8 mouse cellular contexts compared by ENCODE assay signal in the genomic region with DNA sequence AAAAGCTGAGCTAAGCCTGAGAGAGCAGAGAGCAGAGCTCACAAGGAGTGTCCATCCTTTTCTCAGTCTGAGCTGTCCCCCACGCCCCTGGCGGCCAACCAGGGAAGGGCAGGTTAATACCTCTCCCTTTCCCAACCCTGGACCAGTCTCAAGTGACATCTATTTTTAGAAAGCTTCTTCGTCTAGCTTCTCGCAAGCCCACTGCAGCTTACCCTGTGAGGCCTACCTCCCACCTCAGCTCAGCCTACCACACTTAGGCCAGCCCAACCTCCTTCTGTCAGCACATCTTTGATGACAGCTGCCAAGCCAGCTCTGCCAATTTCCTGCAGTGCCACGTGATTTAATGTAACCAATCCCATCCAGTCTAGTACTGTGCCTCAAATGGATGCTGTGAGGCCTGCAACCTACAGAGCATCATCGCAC.
A peak's percentile ranks its signal among the peaks of the same experiment; 100 is the strongest.
DNase-seq lines count a peak whose midpoint lies in the region; ATAC-seq and TF ChIP-seq lines count a peak whose summit lies in the region.

No protein-coding gene starts in this region.

- peak; percentile 47 for DNase-seq in ES-E14 (ENCODE audit: low read depth, low spot score)
- DNase-seq in adrenal gland, postnatal 25 days, result peak; percentile 77
- DNase-seq in kidney, postnatal 25 days, result peak; percentile 77 to 80
- DNase-seq in lung, postnatal 14 days, result peak; percentile 72

- TF ChIP-seq CTCF in small intestine, adult 2 months (IDR thresholded peaks at IDR 0.05; ENCODE audit: extremely low read depth, insufficient read length, insufficient replicate concordance, low read depth, low read length), result peak; percentile 78

- H3K4me2 ChIP-seq in embryonic facial prominence, embryonic 13.5 days, result no peak overlapping the region
- no peak overlapping the region for H3K4me2 ChIP-seq in heart, embryonic 16.5 days (ENCODE audit: low read depth, low read length)

- H3K36me3 ChIP-seq in ES-E14 (ENCODE audit: control insufficient read depth, insufficient read depth, low read length, poor library complexity, severe bottlenecking), result no peaks in the 10 kb centered on the region
- no peaks in the 10 kb centered on the region for H3K36me3 ChIP-seq in embryonic facial prominence, embryonic 13.5 days
- H3K36me3 ChIP-seq in heart, embryonic 16.5 days (ENCODE audit: control insufficient read depth, insufficient read depth), result no peaks in the 10 kb centered on the region
- no peaks in the 10 kb centered on the region for H3K36me3 ChIP-seq in small intestine, adult 2 months (ENCODE audit: control insufficient read depth, insufficient read depth, low read length)

- no peak for TF ChIP-seq POLR2A in small intestine, adult 2 months (IDR thresholded peaks at IDR 0.05; ENCODE audit: low read depth, low read length)

- no peak overlapping the region for H3K9ac ChIP-seq in ES-E14 (ENCODE audit: insufficient read depth, low read depth, low read length, poor library complexity, severe bottlenecking)
- H3K9ac ChIP-seq in embryonic facial prominence, embryonic 13.5 days, result no peak overlapping the region
- no peak overlapping the region for H3K9ac ChIP-seq in heart, embryonic 16.5 days (ENCODE audit: low read length)

- no peaks in the 10 kb centered on the region for H3K27me3 ChIP-seq in embryonic facial prominence, embryonic 13.5 days
- H3K27me3 ChIP-seq in heart, embryonic 16.5 days (ENCODE audit: control insufficient read depth, insufficient read depth, low read length), result no peaks in the 10 kb centered on the region
- no peaks in the 10 kb centered on the region for H3K27me3 ChIP-seq in small intestine, adult 2 months (ENCODE audit: control insufficient read depth, insufficient read depth, low read length)

- peak; percentile 10; the same call in 1 of the 2 replicates for ATAC-seq in embryonic facial prominence, embryonic 13.5 days (ENCODE audit: insufficient number of reproducible peaks, insufficient read depth, low FRiP score, low TSS enrichment, low read depth)
- peak; percentile 73 for ATAC-seq in heart, embryonic 16.5 days (replicated peaks; ENCODE audit: extremely low read depth, insufficient read depth, low FRiP score)
- no peak for ATAC-seq in inflammation-experienced regulatory T-cells, adult 6 months

- H3K4me3 ChIP-seq in ES-E14 (ENCODE audit: insufficient read depth in 1 of 2, low read depth in 1 of 2, low read length in 2 of 2, poor library complexity in 1 of 2, severe bottlenecking in 1 of 2), result no peak overlapping the region
- no peak overlapping the region for H3K4me3 ChIP-seq in embryonic facial prominence, embryonic 13.5 days
- no peak overlapping the region for H3K4me3 ChIP-seq in heart, embryonic 16.5 days (ENCODE audit: low read length)
- H3K4me3 ChIP-seq in small intestine, adult 2 months (ENCODE audit: low read depth, low read length), result no peak overlapping the region

- in situ Hi-C loops in ES-E14 (cut with MboI; ENCODE audit: low sequenced_read_pairs in 2 of 2, unreplicated experiment in 2 of 2), result no loop called here

- WGBS in embryonic facial prominence, embryonic 13.5 days, result 21% methylated on average over 6 of the region's 6 CpGs
- WGBS in heart, embryonic 16.5 days, result 21% methylated on average over 6 of the region's 6 CpGs
- 25% methylated on average over 6 of the region's 6 CpGs for WGBS in small intestine, adult 2 months

- no peaks in the 10 kb centered on the region for H3K9me3 ChIP-seq in ES-E14 (ENCODE audit: control insufficient read depth, insufficient read depth, low read depth, low read length)
- H3K9me3 ChIP-seq in embryonic facial prominence, embryonic 13.5 days, result no peaks in the 10 kb centered on the region
- no peaks in the 10 kb centered on the region for H3K9me3 ChIP-seq in heart, embryonic 16.5 days (replicated peaks; ENCODE audit: control insufficient read depth, low read length)

- no peak overlapping the region for H3K27ac ChIP-seq in ES-E14 (ENCODE audit: insufficient read depth, low read depth, low read length, poor library complexity, severe bottlenecking)
- H3K27ac ChIP-seq in embryonic facial prominence, embryonic 13.5 days, result no peak overlapping the region
- H3K27ac ChIP-seq in heart, embryonic 16.5 days (ENCODE audit: low read length), result no peak overlapping the region
- no peak overlapping the region for H3K27ac ChIP-seq in small intestine, adult 2 months (ENCODE audit: insufficient read depth, low read depth, low read length)

- no peaks in the 10 kb centered on the region for H3K4me1 ChIP-seq in ES-E14 (ENCODE audit: control insufficient read depth in 2 of 2, insufficient read depth in 2 of 2, low read length in 2 of 2, poor library complexity in 1 of 2)
- peaks cover 5% of the 10 kb centered on the region; the same call in 1 of the 2 replicates for H3K4me1 ChIP-seq in embryonic facial prominence, embryonic 13.5 days
- no peaks in the 10 kb centered on the region for H3K4me1 ChIP-seq in heart, embryonic 16.5 days (ENCODE audit: control insufficient read depth, insufficient read depth, low read length)
- H3K4me1 ChIP-seq in small intestine, adult 2 months (ENCODE audit: control insufficient read depth, insufficient read depth, insufficient read length, low read length), result no peaks in the 10 kb centered on the region

TF ChIP-seq in ES-E14, 5 proteins besides CTCF, POLR2A, EP300 and RAD21:
- TF ChIP-seq ZC3H11A (IDR thresholded peaks at IDR 0.05; ENCODE audit: borderline replicate concordance, low read depth, low read length), result 0 out of 2 replicates have a peak, but pooled peaks have one; percentile 22
- TF ChIP-seq HCFC1 (IDR thresholded peaks at IDR 0.05; ENCODE audit: borderline replicate concordance, insufficient read depth, low read length), result no peak
